Mouse (Mus musculus) cerebellum, adult 2 months (tissue): ENCODE results near the gene Smarce1.

Experiments
- CTCF ChIP-seq: fragments of 200-500 bp; IDR thresholded peaks from 2 replicates; pipeline ENCODE4 v1.5.1; 2011; ENCODE audit warnings: low read depth, mild to moderate bottlenecking, control low read depth, low read length, moderate library complexity, borderline replicate concordance; ENCODE audit not compliant: insufficient read depth
- POLR2A ChIP-seq: fragments of 200-500 bp; IDR thresholded peaks from 2 replicates; pipeline ENCODE4 v1.6.1; 2011; ENCODE audit warnings: low read length, control low read depth, borderline replicate concordance; ENCODE audit not compliant: insufficient read depth

- TF ChIP-seq CTCF = no peak
- no peak for TF ChIP-seq POLR2A
Observed at GRCm38 (mm10) chr11:99170005-99170404, 60.8 kb downstream of the Smarce1 start.
